Mouse (Mus musculus) testis, adult 2 months (tissue): ENCODE results near the gene Cntnap5a. TPM values are rescaled to one million over a fixed set of nuclear protein-coding genes. Genes with fewer than 3 reads are reported as not detected.

Experiments
- H3K27ac ChIP-seq: fragments of 200-500 bp; 2 replicates; pipeline ENCODE4 v1.5.1; 2012; ENCODE audit warnings: low read depth, low read length; ENCODE audit not compliant: control insufficient read depth, insufficient read depth
- H3K27me3 ChIP-seq: fragments of 200-500 bp; 2 replicates; pipeline ENCODE4 v1.6.1; 2012; ENCODE audit warnings: mild to moderate bottlenecking, low read length, moderate library complexity; ENCODE audit not compliant: control insufficient read depth, insufficient read depth
- H3K36me3 ChIP-seq: fragments of 200-500 bp; 2 replicates; pipeline ENCODE4 v1.6.1; 2012; ENCODE audit warnings: mild to moderate bottlenecking, low read length; ENCODE audit not compliant: control insufficient read depth, insufficient read depth
- H3K4me1 ChIP-seq: fragments of 200-500 bp; 2 replicates; pipeline ENCODE4 v1.6.1; 2012; ENCODE audit warnings: low read length; ENCODE audit not compliant: control insufficient read depth, insufficient read depth
- H3K4me3 ChIP-seq: fragments of 200-500 bp; 2 replicates; pipeline ENCODE4 v1.5.1; 2012; ENCODE audit warnings: low read depth, mild to moderate bottlenecking, low read length, moderate library complexity, mixed read lengths; ENCODE audit not compliant: control insufficient read depth
- CTCF ChIP-seq: fragments of 200-500 bp; IDR thresholded peaks from 2 replicates; pipeline ENCODE4 v1.5.1; 2012; ENCODE audit warnings: low read depth, mild to moderate bottlenecking, inconsistent platforms, low read length, moderate library complexity; ENCODE audit not compliant: control insufficient read depth, insufficient read depth, insufficient replicate concordance
- POLR2A ChIP-seq: fragments of 200-500 bp; IDR thresholded peaks from 2 replicates; pipeline ENCODE4 v1.6.1; 2012; ENCODE audit warnings: low read depth, mild to moderate bottlenecking, inconsistent platforms, low read length, moderate library complexity; ENCODE audit not compliant: control insufficient read depth
- polyA plus RNA-seq: library from polyadenylated mRNA; depleted of rRNA; stranded (reverse); fragments of >200 nt; gene quantifications from 2 replicates; pipeline ENCODE4 v1.2.3, GENCODE M21; 2012

Gene Cntnap5a
- polyA plus RNA-seq, 1 experiment, result 0.31 TPM

GRCm38 (mm10) chr1:116243856-116244255, 559.3 kb downstream of the Cntnap5a start:
- H3K27me3 ChIP-seq, result no peaks in the 10 kb centered on the region
- TF ChIP-seq CTCF, result no peak
- no peak for TF ChIP-seq POLR2A
- no peak overlapping the region for H3K27ac ChIP-seq
- no peak overlapping the region for H3K4me3 ChIP-seq
- H3K36me3 ChIP-seq, result no peaks in the 10 kb centered on the region
- H3K4me1 ChIP-seq, result no peaks in the 10 kb centered on the region

DNA sequence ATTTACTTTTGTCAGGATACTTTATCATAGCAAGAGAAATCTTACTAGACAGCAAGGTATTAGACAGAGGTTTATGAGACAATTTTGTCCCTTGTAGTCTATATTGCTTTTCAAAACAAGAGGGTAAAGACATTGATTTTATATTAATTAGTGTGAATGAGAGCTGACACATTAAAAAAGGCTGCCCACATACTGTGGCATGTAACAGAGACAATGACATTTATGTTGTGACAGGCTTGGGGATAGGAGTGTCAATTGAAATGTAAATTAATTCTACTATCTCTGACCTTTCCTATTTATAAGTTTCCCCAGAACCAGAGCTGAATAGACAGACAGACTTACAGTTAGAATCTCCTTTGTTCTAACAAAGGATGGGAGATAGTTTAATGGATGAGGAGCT, 596.6 kb downstream of the Cntnap5a start:
- Histone ChIP-seq H3K27me3 (no peaks in the 10 kb centered on the region), H3K36me3 (no peaks in the 10 kb centered on the region), H3K4me1 (no peaks in the 10 kb centered on the region), H3K4me3 (no peak overlapping the region), H3K27ac (no peak overlapping the region)
- TF ChIP-seq CTCF (no peak), POLR2A (no peak)

- H3K4me1 ChIP-seq, result no peaks in the 10 kb centered on the region
- H3K27ac ChIP-seq, result no peak overlapping the region
- no peak for TF ChIP-seq POLR2A
- TF ChIP-seq CTCF, result no peak
These were observed 599.4 kb downstream of the Cntnap5a start for GRCm38 (mm10) chr1:116283968-116284367.

DNA sequence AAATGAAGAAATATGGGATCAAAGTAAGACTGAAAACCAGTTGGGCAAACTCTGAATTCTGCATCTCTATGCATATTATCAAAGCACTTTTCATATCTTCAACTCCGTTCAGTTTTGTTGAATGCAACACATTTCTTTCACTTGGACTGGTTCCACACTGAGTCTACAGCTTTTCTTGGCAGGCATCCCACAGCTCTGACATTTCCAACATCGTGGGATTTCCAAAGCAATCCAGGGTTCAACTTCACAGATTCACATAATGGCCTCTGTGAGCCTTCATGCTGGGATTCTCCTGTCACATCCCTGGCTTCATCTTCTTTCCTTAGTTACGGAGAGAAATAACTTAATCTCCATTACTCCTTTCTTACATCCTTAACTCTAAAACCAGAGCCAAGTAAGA, 622.0 kb downstream of the Cntnap5a start:
- Histone ChIP-seq H3K27me3 (no peaks in the 10 kb centered on the region), H3K4me1 (no peaks in the 10 kb centered on the region), H3K27ac (no peak overlapping the region), H3K4me3 (no peak overlapping the region), H3K36me3 (no peaks in the 10 kb centered on the region)
- TF ChIP-seq CTCF (no peak), POLR2A (no peak)

More at GRCm38 (mm10) chr1:116283968-116284367, 599.4 kb downstream of the Cntnap5a start:
- Histone ChIP-seq H3K36me3 (no peaks in the 10 kb centered on the region), H3K4me3 (no peak overlapping the region), H3K27me3 (no peaks in the 10 kb centered on the region)

DNA sequence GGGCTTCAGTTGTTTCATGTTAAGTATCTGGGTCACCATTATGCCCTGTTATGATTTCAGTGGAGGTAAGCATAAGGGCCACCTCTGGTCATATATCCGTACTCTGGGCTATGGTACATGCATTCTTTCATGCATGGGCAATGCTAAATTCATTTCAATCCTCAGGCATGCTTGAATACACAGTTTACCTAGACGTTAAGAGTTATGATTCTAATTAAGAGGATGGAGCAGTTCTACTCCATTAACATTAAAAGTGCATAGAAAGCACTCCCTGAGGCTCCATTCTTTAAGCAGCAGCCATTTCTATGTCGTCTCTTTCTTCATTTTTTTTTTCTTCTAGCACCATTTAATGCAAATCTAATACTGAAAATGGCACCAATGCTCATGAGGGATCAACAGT, 627.0 kb downstream of the Cntnap5a start:
- Histone ChIP-seq H3K27me3 (no peaks in the 10 kb centered on the region), H3K36me3 (no peaks in the 10 kb centered on the region), H3K4me1 (no peaks in the 10 kb centered on the region), H3K4me3 (no peak overlapping the region), H3K27ac (no peak overlapping the region)
- TF ChIP-seq CTCF (no peak), POLR2A (no peak)

- TF ChIP-seq CTCF (no peak), POLR2A (no peak)
- no peaks in the 10 kb centered on the region for H3K27me3 ChIP-seq
- H3K27ac ChIP-seq, result no peak overlapping the region
- H3K36me3 ChIP-seq, result no peaks in the 10 kb centered on the region
- no peaks in the 10 kb centered on the region for H3K4me1 ChIP-seq
- no peak overlapping the region for H3K4me3 ChIP-seq
These were observed 628.7 kb downstream of the Cntnap5a start for GRCm38 (mm10) chr1:116313269-116313668.

- Histone ChIP-seq H3K27ac (no peak overlapping the region), H3K27me3 (no peaks in the 10 kb centered on the region), H3K4me3 (no peak overlapping the region), H3K36me3 (no peaks in the 10 kb centered on the region), H3K4me1 (no peaks in the 10 kb centered on the region)
- no peak for TF ChIP-seq POLR2A
- TF ChIP-seq CTCF, result no peak
These were observed 639.9 kb downstream of the Cntnap5a start for GRCm38 (mm10) chr1:116324505-116324904.

DNA sequence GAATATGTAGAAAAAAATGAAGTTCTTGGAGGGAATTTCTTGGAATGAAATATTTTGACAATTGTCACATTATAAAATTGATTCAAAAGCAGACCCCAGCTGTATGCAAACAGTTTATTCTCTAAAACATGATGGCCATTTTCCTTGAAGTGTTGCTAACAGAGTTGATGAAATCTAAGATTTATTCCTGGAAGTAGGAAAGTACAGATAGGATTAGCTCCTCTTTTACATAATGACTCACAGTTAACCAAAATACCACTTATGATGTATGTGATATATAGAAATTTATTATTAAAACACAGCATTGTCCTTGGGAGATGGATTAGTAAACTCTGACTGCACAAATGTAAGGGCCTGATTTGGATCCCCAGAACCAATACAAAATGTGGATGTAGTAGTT, 669.1 kb downstream of the Cntnap5a start:
- Histone ChIP-seq H3K27me3 (no peaks in the 10 kb centered on the region), H3K4me3 (no peak overlapping the region), H3K4me1 (no peaks in the 10 kb centered on the region), H3K27ac (no peak overlapping the region), H3K36me3 (no peaks in the 10 kb centered on the region)
- no peak for TF ChIP-seq POLR2A
- TF ChIP-seq CTCF, result no peak
